Mouse (Mus musculus) hindbrain, embryonic 10.5 days (tissue): ENCODE results near the gene Gm7879. TPM values are rescaled to one million over a fixed set of nuclear protein-coding genes. Genes with fewer than 3 reads are reported as not detected.
"Not testable (repeated sequence)": the region's sequence is repeated elsewhere in the genome, so short reads cannot be mapped to it uniquely, and the experiment has no call there.

Experiments used
- DNase-seq: peaks from one replicate; pipeline ENCODE4 v3.0.0-alpha.2; 2017; ENCODE audit warnings: low spot score
- H3K27ac ChIP-seq: fragments of 300-500 bp; sonication (generic); 2 replicates; pipeline ENCODE4 v1.5.1; 2016; ENCODE audit warnings: mild to moderate bottlenecking, moderate library complexity
- H3K27me3 ChIP-seq: fragments of 300-500 bp; sonication (generic); 2 replicates; pipeline ENCODE4 v1.6.1; 2016; ENCODE audit warnings: mild to moderate bottlenecking; ENCODE audit not compliant: poor library complexity, insufficient read depth, severe bottlenecking
- H3K36me3 ChIP-seq: fragments of 300-500 bp; sonication (generic); 2 replicates; pipeline ENCODE4 v1.6.1; 2016; ENCODE audit warnings: mild to moderate bottlenecking, moderate library complexity
- H3K4me1 ChIP-seq: fragments of 300-500 bp; sonication (generic); replicated peaks from 2 replicates; pipeline ENCODE4 v1.6.1; 2016; ENCODE audit warnings: mild to moderate bottlenecking
- H3K4me3 ChIP-seq: fragments of 300-500 bp; sonication (generic); 2 replicates; pipeline ENCODE4 v1.5.1; 2016; ENCODE audit warnings: mild to moderate bottlenecking, moderate library complexity
- H3K9me3 ChIP-seq: fragments of 300-500 bp; sonication (generic); 2 replicates; pipeline ENCODE4 v1.6.1; 2016; ENCODE audit warnings: mild to moderate bottlenecking, moderate library complexity
- WGBS: fragments of 180-500 bp; shearing (Covaris S2); methylation state at CpG from one replicate; pipeline ENCODE4 v1.1.7; 2016; 5-methylcytosine and 5-hydroxymethylcytosine counted together
- polyA plus RNA-seq: library from polyadenylated mRNA; unstranded; fragments of >200 nt; fragmentation: Nextera tagmentation; extraction: Ambion mirVana; gene quantifications from 2 replicates; pipeline ENCODE4 v1.2.1, GENCODE M21; 2016

Gene Gm7879
- polyA plus RNA-seq: not detected in 2 replicates

- H3K4me3 ChIP-seq, H3K36me3 ChIP-seq, H3K4me1 ChIP-seq, H3K9me3 ChIP-seq, H3K27me3 ChIP-seq, DNase-seq, H3K27ac ChIP-seq: not testable (repeated sequence)
- 95% methylated on average over 4 of the region's 4 CpGs for WGBS
Observed at GRCm38 (mm10) chr5:43912844-43913243, at the start of gene Gm7879. Gm7879 (plus strand) TSS chr5:43913144.

GRCm38 (mm10) chr5:43863642-43864041 is 49.3 kb upstream of the Gm7879 start:
- no peak overlapping the region for H3K4me3 ChIP-seq
- H3K4me1 ChIP-seq: peaks cover 3% of the 10 kb centered on the region; the same call in 1 of the 2 replicates

GRCm38 (mm10) chr5:43865316-43865715 is 47.6 kb upstream of the Gm7879 start:
- no peak for DNase-seq
- H3K27ac ChIP-seq: no peak overlapping the region
- H3K4me3 ChIP-seq: no peak overlapping the region
- H3K9me3 ChIP-seq: no peaks in the 10 kb centered on the region
- 78% methylated on average over 2 of the region's 2 CpGs for WGBS
- H3K36me3 ChIP-seq: no peaks in the 10 kb centered on the region
- H3K27me3 ChIP-seq: peaks cover 14% of the 10 kb centered on the region; the same call in 1 of the 2 replicates
- peaks cover 12% of the 10 kb centered on the region for H3K4me1 ChIP-seq

More at GRCm38 (mm10) chr5:43863642-43864041, 49.3 kb upstream of the Gm7879 start:
- H3K27ac ChIP-seq: no peak overlapping the region
- H3K27me3 ChIP-seq: peaks cover 13% of the 10 kb centered on the region; the same call in 1 of the 2 replicates
- no peaks in the 10 kb centered on the region for H3K9me3 ChIP-seq
- 87% methylated on average over 6 of the region's 6 CpGs for WGBS
- no peak for DNase-seq
- no peaks in the 10 kb centered on the region for H3K36me3 ChIP-seq

GRCm38 (mm10) chr5:43868253-43868652 is 44.7 kb upstream of the Gm7879 start, which contains the start of gene Cd38:
Cd38 (plus strand) TSS chr5:43868553.
- no peaks in the 10 kb centered on the region for H3K36me3 ChIP-seq

GRCm38 (mm10) chr5:43868711-43869600 is 44.0 kb upstream of the Gm7879 start:
- H3K36me3 ChIP-seq: no peaks in the 10 kb centered on the region
- H3K4me1 ChIP-seq: peaks cover 12% of the 10 kb centered on the region
- H3K27ac ChIP-seq: peak overlapping the region; percentile 81
- H3K4me3 ChIP-seq: peak overlapping the region; percentile 49
- WGBS: 4% methylated on average over 28 of the region's 28 CpGs
- H3K27me3 ChIP-seq: peaks cover 14% of the 10 kb centered on the region; the same call in 1 of the 2 replicates
- H3K9me3 ChIP-seq: no peaks in the 10 kb centered on the region
- DNase-seq: peak; percentile 56

More at GRCm38 (mm10) chr5:43868253-43868652, 44.7 kb upstream of the Gm7879 start, which contains the start of gene Cd38:
- peak within 1 kb of the TSS; percentile 81 for H3K27ac ChIP-seq
- peak within 1 kb of the TSS; percentile 49 for H3K4me3 ChIP-seq
- H3K4me1 ChIP-seq: peaks cover 12% of the 10 kb centered on the region
- no peak for DNase-seq
- no peaks in the 10 kb centered on the region for H3K9me3 ChIP-seq
- peaks cover 14% of the 10 kb centered on the region; the same call in 1 of the 2 replicates for H3K27me3 ChIP-seq

- Histone ChIP-seq H3K4me1 (peaks cover 12% of the 10 kb centered on the region), H3K9me3 (no peaks in the 10 kb centered on the region), H3K4me3 (no peak overlapping the region), H3K27me3 (peaks cover 14% of the 10 kb centered on the region; the same call in 1 of the 2 replicates), H3K27ac (no peak overlapping the region), H3K36me3 (no peaks in the 10 kb centered on the region)
- DNase-seq: no peak
- WGBS: 76% methylated on average over 1 of the region's 1 CpGs
Observed at GRCm38 (mm10) chr5:43871845-43872244, 41.1 kb upstream of the Gm7879 start.

GRCm38 (mm10) chr5:43872652-43873051 is 40.3 kb upstream of the Gm7879 start:
- peaks cover 12% of the 10 kb centered on the region for H3K4me1 ChIP-seq
- peaks cover 11% of the 10 kb centered on the region; the same call in 1 of the 2 replicates for H3K27me3 ChIP-seq
- H3K27ac ChIP-seq: no peak overlapping the region
- H3K4me3 ChIP-seq: no peak overlapping the region
- H3K36me3 ChIP-seq: no peaks in the 10 kb centered on the region
- H3K9me3 ChIP-seq: no peaks in the 10 kb centered on the region
- no peak for DNase-seq
- 83% methylated on average over 1 of the region's 1 CpGs for WGBS

- Histone ChIP-seq H3K27ac (no peak overlapping the region), H3K4me3 (no peak overlapping the region), H3K36me3 (no peaks in the 10 kb centered on the region), H3K4me1 (peaks cover 8% of the 10 kb centered on the region; the same call in 1 of the 2 replicates), H3K27me3 (no peaks in the 10 kb centered on the region), H3K9me3 (no peaks in the 10 kb centered on the region)
- 90% methylated on average over 3 of the region's 3 CpGs for WGBS
- DNase-seq: no peak
Observed at GRCm38 (mm10) chr5:43882034-43882433, 30.9 kb upstream of the Gm7879 start.

- no peak for DNase-seq
- peak overlapping the region; percentile 19; the same call in 1 of the 2 replicates for H3K27ac ChIP-seq
- H3K36me3 ChIP-seq: no peaks in the 10 kb centered on the region
- H3K4me1 ChIP-seq: peaks cover 8% of the 10 kb centered on the region; the same call in 1 of the 2 replicates
- WGBS: 16% methylated on average over 3 of the region's 3 CpGs
- no peaks in the 10 kb centered on the region for H3K27me3 ChIP-seq
- no peaks in the 10 kb centered on the region for H3K9me3 ChIP-seq
- H3K4me3 ChIP-seq: no peak overlapping the region
Observed at GRCm38 (mm10) chr5:43885060-43885820, 27.7 kb upstream of the Gm7879 start.

GRCm38 (mm10) chr5:43892386-43892785 is 20.6 kb upstream of the Gm7879 start:
- no peaks in the 10 kb centered on the region for H3K27me3 ChIP-seq
- no peaks in the 10 kb centered on the region for H3K36me3 ChIP-seq
- no peak for DNase-seq
- no peak overlapping the region for H3K4me3 ChIP-seq
- H3K9me3 ChIP-seq: no peaks in the 10 kb centered on the region
- no peak overlapping the region for H3K27ac ChIP-seq
- H3K4me1 ChIP-seq: no peaks in the 10 kb centered on the region; the same call in 1 of the 2 replicates
- WGBS: 20% methylated on average over 1 of the region's 1 CpGs

- Histone ChIP-seq H3K36me3 (no peaks in the 10 kb centered on the region), H3K27me3 (no peaks in the 10 kb centered on the region), H3K4me3 (no peak overlapping the region), H3K27ac (no peak overlapping the region), H3K9me3 (no peaks in the 10 kb centered on the region), H3K4me1 (no peaks in the 10 kb centered on the region)
- WGBS: 76% methylated on average over 2 of the region's 2 CpGs
- no peak for DNase-seq
Observed at GRCm38 (mm10) chr5:43894113-43894512, 18.8 kb upstream of the Gm7879 start.

- peak; percentile 24 for DNase-seq
- Histone ChIP-seq H3K27me3 (no peaks in the 10 kb centered on the region), H3K4me1 (no peaks in the 10 kb centered on the region), H3K9me3 (no peaks in the 10 kb centered on the region), H3K36me3 (no peaks in the 10 kb centered on the region), H3K4me3 (no peak overlapping the region), H3K27ac (0 out of 2 replicates have a peak overlapping the region, but pooled peaks have one; percentile 29)
- 76% methylated on average over 3 of the region's 3 CpGs for WGBS
Observed at GRCm38 (mm10) chr5:43895931-43896330, 17.0 kb upstream of the Gm7879 start.
